Mouse (Mus musculus): ENCODE measurements around the gene Gm27029. TPM values are rescaled to one million over a fixed set of nuclear protein-coding genes. Genes with fewer than 3 reads are reported as not detected.

The Gm27029 gene
- total RNA-seq, 2 experiments from 2014 or later = 0.95 to 1.7 TPM

Other genes starting within 250 kb of the Gm27029 start
- 0.11 TPM in 1 of 2 replicates, not detected in the other for gene Ccr10, start 249.4 kb downstream of the Gm27029 start, total RNA-seq (2015)
- gene Ccr10, start 249.4 kb downstream of the Gm27029 start, total RNA-seq (2017) = 0.07 and 0.37 TPM in 2 replicates
- 20.0 and 20.8 TPM in 2 replicates for gene Ezh1, start 198.3 kb downstream of the Gm27029 start, total RNA-seq (2015)
- 20.0 and 20.1 TPM in 2 replicates for gene Ezh1, start 198.3 kb downstream of the Gm27029 start, total RNA-seq (2017)
- not detected in 2 replicates for gene Ramp2, start 178.8 kb downstream of the Gm27029 start, total RNA-seq (2015)
- not detected in 2 replicates for gene Ramp2, start 178.8 kb downstream of the Gm27029 start, total RNA-seq (2017)
- gene Vps25, start 171.1 kb downstream of the Gm27029 start, total RNA-seq (2015) = 169 and 184 TPM in 2 replicates
- gene Vps25, start 171.1 kb downstream of the Gm27029 start, total RNA-seq (2017) = 54.6 and 55.7 TPM in 2 replicates
- 0.27 TPM in 1 of 2 replicates, not detected in the other for gene Wnk4, start 164.2 kb downstream of the Gm27029 start, total RNA-seq (2015)
- gene Wnk4, start 164.2 kb downstream of the Gm27029 start, total RNA-seq (2017) = 0.15 TPM in 1 of 2 replicates, not detected in the other
- gene Cntd1, start 145.8 kb downstream of the Gm27029 start, total RNA-seq (2015) = 1.2 and 1.6 TPM in 2 replicates
- 1.7 TPM in 2 replicates for gene Cntd1, start 145.8 kb downstream of the Gm27029 start, total RNA-seq (2017)
- 69.8 and 71.2 TPM in 2 replicates for gene Coa3, start 145.7 kb downstream of the Gm27029 start, total RNA-seq (2015)
- gene Coa3, start 145.7 kb downstream of the Gm27029 start, total RNA-seq (2017) = 23.2 and 33.6 TPM in 2 replicates
- 62.2 and 68.0 TPM in 2 replicates for gene Becn1, start 122.5 kb downstream of the Gm27029 start, total RNA-seq (2015)
- 129 and 168 TPM in 2 replicates for gene Becn1, start 122.5 kb downstream of the Gm27029 start, total RNA-seq (2017)
- gene Psme3, start 108.6 kb downstream of the Gm27029 start, total RNA-seq (2015) = 90.6 and 116 TPM in 2 replicates
- gene Psme3, start 108.6 kb downstream of the Gm27029 start, total RNA-seq (2017) = 62.1 and 91.5 TPM in 2 replicates
- 0.98 and 2.1 TPM in 2 replicates for gene Aoc2, start 99.7 kb downstream of the Gm27029 start, total RNA-seq (2015)
- gene Aoc2, start 99.7 kb downstream of the Gm27029 start, total RNA-seq (2017) = 0.95 and 1.4 TPM in 2 replicates
- gene Aoc3, start 94.2 kb downstream of the Gm27029 start, total RNA-seq (2015) = 0.05 TPM in 1 of 2 replicates, not detected in the other
- not detected in 2 replicates for gene Aoc3, start 94.2 kb downstream of the Gm27029 start, total RNA-seq (2017)
- gene G6pc, start 57.2 kb downstream of the Gm27029 start, total RNA-seq (2015) = not detected in 2 replicates
- gene G6pc, start 57.2 kb downstream of the Gm27029 start, total RNA-seq (2017) = not detected in 2 replicates
- gene Aarsd1, start 7.2 kb downstream of the Gm27029 start, total RNA-seq (2015) = 11.6 and 18.1 TPM in 2 replicates
- 22.9 and 28.9 TPM in 2 replicates for gene Aarsd1, start 7.2 kb downstream of the Gm27029 start, total RNA-seq (2017)
- 2.4 and 3.0 TPM in 2 replicates for gene Rundc1, start 289 bp upstream of the Gm27029 start, total RNA-seq (2015)
- gene Rundc1, start 289 bp upstream of the Gm27029 start, total RNA-seq (2017) = 3.1 and 3.3 TPM in 2 replicates
- gene Ptges3l, start 537 bp upstream of the Gm27029 start, total RNA-seq (2015) = 0.43 and 2.5 TPM in 2 replicates
- gene Ptges3l, start 537 bp upstream of the Gm27029 start, total RNA-seq (2017) = 0.66 TPM in 1 of 2 replicates, not detected in the other
- 334 and 336 TPM in 2 replicates for gene Rpl27, start 17.5 kb upstream of the Gm27029 start, total RNA-seq (2015)
- gene Rpl27, start 17.5 kb upstream of the Gm27029 start, total RNA-seq (2017) = 2,102 and 2,594 TPM in 2 replicates
- 60.6 and 62.4 TPM in 2 replicates for gene Ifi35, start 23.6 kb upstream of the Gm27029 start, total RNA-seq (2015)
- 47.3 and 56.5 TPM in 2 replicates for gene Ifi35, start 23.6 kb upstream of the Gm27029 start, total RNA-seq (2017)
- 0.13 and 0.16 TPM in 2 replicates for gene Rnd2, start 40.2 kb upstream of the Gm27029 start, total RNA-seq (2015)
- 0.20 TPM in 1 of 2 replicates, not detected in the other for gene Rnd2, start 40.2 kb upstream of the Gm27029 start, total RNA-seq (2017)
- 7.3 and 10.8 TPM in 2 replicates for gene Vat1, start 41.4 kb upstream of the Gm27029 start, total RNA-seq (2015)
- 3.4 and 5.2 TPM in 2 replicates for gene Vat1, start 41.4 kb upstream of the Gm27029 start, total RNA-seq (2017)
- gene Brca1, start 127.2 kb upstream of the Gm27029 start, total RNA-seq (2015) = 15.3 and 15.9 TPM in 2 replicates
- 26.8 and 34.8 TPM in 2 replicates for gene Brca1, start 127.2 kb upstream of the Gm27029 start, total RNA-seq (2017)
- gene Nbr1, start 127.4 kb upstream of the Gm27029 start, total RNA-seq (2015) = 32.4 and 33.9 TPM in 2 replicates
- gene Nbr1, start 127.4 kb upstream of the Gm27029 start, total RNA-seq (2017) = 53.6 and 60.7 TPM in 2 replicates
- gene Tmem106a, start 157.4 kb upstream of the Gm27029 start, total RNA-seq (2015) = 35.3 and 35.7 TPM in 2 replicates
- 20.5 and 24.1 TPM in 2 replicates for gene Tmem106a, start 157.4 kb upstream of the Gm27029 start, total RNA-seq (2017)
- not detected in 2 replicates for gene Gm11634, start 174.5 kb upstream of the Gm27029 start, total RNA-seq (2015)
- gene Gm11634, start 174.5 kb upstream of the Gm27029 start, total RNA-seq (2017) = not detected in 2 replicates
- gene Rdm1, start 202.4 kb upstream of the Gm27029 start, total RNA-seq (2015) = 22.6 and 28.8 TPM in 2 replicates
- gene Rdm1, start 202.4 kb upstream of the Gm27029 start, total RNA-seq (2017) = 18.1 and 23.1 TPM in 2 replicates
- gene Arl4d, start 240.7 kb upstream of the Gm27029 start, total RNA-seq (2015) = 1.7 and 2.3 TPM in 2 replicates
- gene Arl4d, start 240.7 kb upstream of the Gm27029 start, total RNA-seq (2017) = 1.0 and 2.1 TPM in 2 replicates

All from megakaryocyte, adult 5-6 weeks (primary cell).